Mouse (Mus musculus): ENCODE data around the gene Acvr1b.

The Acvr1b gene

GRCm38 (mm10) chr15:101173421-101174211 lies at the start of gene Acvr1b:
TSS of gene Acvr1b (plus strand) at chr15:101174067.
- peak; percentile 94 to 96 for DNase-seq

DNA sequence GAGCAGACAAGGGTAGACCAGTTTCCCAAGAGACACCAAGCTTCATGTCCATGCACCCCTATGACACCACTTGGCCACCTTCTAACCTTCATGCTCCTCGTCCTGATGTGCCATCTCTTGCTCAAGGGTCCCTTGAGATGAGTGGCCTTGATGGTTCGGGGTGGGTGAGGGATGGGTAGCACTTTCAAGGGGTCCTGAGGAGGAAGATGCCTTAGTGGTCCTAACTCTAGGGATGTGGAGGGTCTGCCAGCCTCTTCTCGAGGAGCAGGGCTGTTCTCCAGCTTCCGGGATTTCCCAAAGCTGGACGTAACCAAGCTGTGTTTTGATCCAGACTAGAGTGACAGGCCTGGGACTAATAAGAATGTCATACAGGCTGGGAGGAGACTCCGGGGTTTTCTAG lies 48.3 kb upstream of the Acvr1b start:
- no peak for DNase-seq

- DNase-seq = no peak
Observed at GRCm38 (mm10) chr15:101126876-101127544, 46.9 kb upstream of the Acvr1b start.

- DNase-seq = peak in 1 of 2 experiments; percentile 20
Observed at GRCm38 (mm10) chr15:101128181-101129089, 45.4 kb upstream of the Acvr1b start, which contains the start of gene Acvrl1. TSS of gene Acvrl1 (plus strand) at chr15:101128522.

- no peak for DNase-seq
Observed at GRCm38 (mm10) chr15:101129412-101129811, 44.5 kb upstream of the Acvr1b start.

GRCm38 (mm10) chr15:101131498-101131897 lies 42.4 kb upstream of the Acvr1b start:
- no peak for DNase-seq

DNA sequence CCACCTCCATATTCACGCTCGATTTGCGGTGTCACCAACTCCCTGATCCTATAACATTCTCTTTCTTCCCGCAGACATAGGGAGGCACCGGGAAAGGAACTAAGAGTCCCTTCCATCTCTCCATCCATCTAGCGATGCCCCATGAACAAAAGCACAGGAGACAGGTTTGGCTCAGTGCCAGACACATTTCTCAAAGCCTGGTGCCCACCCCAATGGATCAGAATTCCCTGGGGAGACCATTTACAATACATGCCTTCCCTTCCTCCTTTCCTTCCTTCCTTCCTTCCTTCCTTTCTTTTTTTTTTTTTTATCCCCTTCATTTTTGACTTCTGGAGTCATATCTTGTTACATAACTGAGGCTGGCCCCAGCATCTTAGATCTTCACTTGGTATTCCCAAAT lies 41.8 kb upstream of the Acvr1b start:
- no peak for DNase-seq

- DNase-seq = no peak
Observed at GRCm38 (mm10) chr15:101132761-101133160, 41.1 kb upstream of the Acvr1b start.

DNA sequence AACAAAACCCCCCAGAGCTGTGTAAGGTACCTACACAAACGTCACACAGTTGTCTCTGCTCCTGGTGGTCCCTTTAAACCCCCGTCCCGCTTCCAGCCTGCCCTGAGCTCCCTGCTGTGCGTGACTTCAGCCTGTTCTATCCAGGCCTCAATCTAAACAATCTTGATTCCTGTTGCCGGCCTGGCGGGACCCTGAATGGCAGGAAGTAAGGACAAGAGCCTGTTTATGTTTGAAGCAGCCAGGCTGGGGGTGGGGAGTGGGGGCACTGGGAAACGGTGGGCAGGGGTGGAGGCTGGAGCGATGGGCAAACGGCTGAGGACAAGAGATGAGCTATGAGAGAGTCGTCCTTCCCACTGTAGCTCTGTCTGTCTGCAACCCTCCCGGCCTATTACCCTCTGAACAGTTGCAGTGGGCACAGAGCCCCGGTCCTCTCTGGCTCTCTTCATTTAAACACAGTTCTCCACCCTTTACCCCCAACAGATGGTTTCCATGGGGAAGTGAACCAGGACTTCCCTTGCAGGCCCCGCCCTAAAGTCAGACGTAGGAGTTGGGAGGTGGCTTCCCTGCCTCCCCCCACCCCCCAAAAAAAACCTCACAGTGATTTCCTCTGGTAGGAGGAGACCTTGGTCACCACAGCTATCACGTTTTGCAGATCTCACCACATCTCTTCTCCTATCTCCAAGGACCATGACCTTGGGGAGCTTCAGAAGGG lies 39.7 kb upstream of the Acvr1b start:
- peak in 1 of 2 experiments; percentile 25 for DNase-seq

DNA sequence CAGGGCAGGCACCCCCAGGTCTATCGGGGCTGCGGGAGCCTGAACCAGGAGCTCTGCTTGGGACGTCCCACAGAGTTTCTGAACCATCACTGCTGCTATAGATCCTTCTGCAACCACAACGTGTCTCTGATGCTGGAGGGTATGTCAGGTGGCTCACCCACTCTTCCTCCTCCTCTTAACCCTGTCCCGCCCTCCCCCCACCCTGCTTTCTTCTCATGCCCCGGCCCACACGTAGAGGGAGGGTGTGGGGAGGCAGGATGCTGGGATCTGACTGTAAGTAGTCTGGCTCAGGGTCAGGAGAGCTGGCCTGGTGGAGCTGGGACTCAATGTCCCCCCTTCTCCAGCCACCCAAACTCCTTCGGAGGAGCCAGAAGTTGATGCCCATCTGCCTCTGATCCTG lies 38.5 kb upstream of the Acvr1b start:
- no peak for DNase-seq

DNA sequence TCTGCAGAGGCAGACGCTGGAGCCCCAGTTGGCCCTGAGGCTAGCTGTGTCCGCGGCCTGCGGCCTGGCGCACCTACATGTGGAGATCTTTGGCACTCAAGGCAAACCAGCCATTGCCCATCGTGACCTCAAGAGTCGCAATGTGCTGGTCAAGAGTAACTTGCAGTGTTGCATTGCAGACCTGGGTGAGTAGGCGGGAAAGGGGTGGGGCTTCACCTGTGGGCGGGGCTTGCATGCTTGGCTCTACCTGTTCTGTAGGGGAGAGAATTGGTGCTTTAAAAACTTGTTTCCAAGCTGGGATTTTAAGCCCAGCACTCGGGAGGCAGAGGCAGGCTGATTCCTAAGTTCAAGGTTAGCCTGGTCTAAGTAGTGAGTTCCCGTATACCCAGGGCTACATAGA lies 36.4 kb upstream of the Acvr1b start:
- DNase-seq = no peak

DNA sequence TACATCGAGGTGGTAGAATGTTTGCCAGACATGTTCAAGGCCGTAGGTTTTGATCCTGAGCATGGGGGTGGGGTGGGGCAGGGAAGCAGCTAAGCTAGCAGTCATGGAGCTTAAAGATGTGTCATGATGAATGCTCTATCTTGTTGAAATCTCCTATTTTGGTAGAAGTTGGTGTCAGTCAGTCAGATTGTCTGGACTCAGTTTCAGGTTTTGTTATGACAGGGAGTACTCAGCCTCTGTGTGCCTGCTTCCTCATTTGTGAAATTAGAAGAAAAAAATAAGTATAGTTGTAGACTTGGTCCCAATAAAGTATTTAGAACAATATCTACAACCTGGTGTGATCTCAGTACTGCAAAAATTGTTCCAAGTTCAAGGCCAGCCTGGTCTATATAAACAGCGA lies 35.2 kb upstream of the Acvr1b start:
- no peak for DNase-seq

DNA sequence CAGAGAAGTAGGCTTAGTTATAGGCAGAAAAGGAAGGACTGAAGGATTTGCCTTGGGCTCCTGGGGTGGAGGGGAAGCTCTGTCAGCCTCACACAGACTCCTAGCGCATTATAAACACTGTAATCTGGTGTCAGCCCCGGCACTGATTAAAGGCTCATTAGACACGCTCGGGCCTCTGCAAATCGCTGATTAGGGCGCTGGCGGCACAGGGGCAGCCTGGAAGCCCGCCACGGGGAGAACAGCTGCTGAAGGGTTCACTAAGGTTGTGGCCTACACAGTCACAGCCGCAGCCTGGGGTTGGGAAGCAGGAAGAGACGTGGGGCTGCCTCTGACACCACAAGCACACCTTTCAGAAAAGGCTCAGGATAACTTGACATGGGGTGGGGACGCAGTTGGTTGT lies 34.0 kb upstream of the Acvr1b start:
- peak; percentile 34 to 49 for DNase-seq

- no peak for DNase-seq
Observed at GRCm38 (mm10) chr15:101140587-101140986, 33.3 kb upstream of the Acvr1b start.

DNA sequence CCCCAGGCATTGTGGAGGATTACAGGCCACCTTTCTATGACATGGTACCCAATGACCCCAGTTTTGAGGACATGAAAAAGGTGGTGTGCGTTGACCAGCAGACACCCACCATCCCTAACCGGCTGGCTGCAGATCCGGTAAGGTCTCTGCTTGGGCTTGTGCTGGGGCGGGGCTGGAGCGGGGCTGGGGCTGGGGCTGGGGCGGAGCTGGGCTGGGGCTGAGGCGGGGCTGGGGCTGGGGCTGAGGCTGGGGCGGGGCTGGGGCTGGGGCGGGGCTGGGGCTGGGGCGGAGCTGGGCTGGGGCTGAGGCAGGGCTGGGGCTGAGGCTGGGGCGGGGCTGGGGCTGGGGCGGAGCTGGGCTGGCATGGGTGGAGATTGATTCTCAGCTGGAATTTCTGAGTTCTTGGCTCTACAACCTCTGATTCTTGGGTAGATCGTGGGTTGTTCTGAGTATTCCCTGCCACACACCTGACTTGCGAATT lies 32.8 kb upstream of the Acvr1b start:
- DNase-seq = peak in 1 of 2 experiments; percentile 54

GRCm38 (mm10) chr15:101142672-101143071 lies 31.2 kb upstream of the Acvr1b start:
- DNase-seq = no peak

GRCm38 (mm10) chr15:101143494-101143893 lies 30.4 kb upstream of the Acvr1b start:
- DNase-seq = peak; percentile 49 to 65

DNA sequence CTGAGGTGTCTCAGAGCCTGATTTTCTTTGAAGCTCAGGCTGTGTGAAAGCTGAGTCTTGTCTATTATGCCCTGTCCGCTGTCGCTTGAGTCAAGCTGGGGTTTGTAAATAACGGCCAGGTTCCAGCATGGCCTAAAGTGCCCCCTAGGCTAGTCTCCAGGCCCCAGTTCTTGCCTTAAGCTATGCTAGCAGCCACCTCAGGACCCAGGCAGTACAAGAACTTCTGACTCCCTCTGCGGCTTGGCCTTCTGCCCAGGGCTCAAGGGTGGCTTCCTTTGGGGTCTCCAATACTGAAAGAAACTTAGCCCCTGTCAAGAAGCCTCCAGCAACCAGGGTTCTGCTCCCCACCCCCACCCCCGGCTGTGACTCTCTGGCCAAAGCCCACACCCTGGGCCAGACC lies 29.7 kb upstream of the Acvr1b start:
- DNase-seq = no peak

- DNase-seq = no peak
Observed at GRCm38 (mm10) chr15:101144779-101145178, 29.1 kb upstream of the Acvr1b start.

- peak; percentile 97 to 98 for DNase-seq
Observed at GRCm38 (mm10) chr15:101145424-101146099, 28.3 kb upstream of the Acvr1b start.

GRCm38 (mm10) chr15:101146100-101146965 lies 27.5 kb upstream of the Acvr1b start:
- DNase-seq = no peak
